Mouse (Mus musculus) thymus, postnatal 36 days (tissue): ENCODE measurements around the gene Ubr3.
"Not testable (repeated sequence)": the region's sequence is repeated elsewhere in the genome, so short reads cannot be mapped to it uniquely, and the experiment has no call there.

Experiments used
- DNase-seq, 2 experiments: peaks; one replicate each; pipeline ENCODE4 v3.0.0; 2022; ENCODE audit warnings: mixed read lengths in 2 of 2

Ubr3 gene

DNA sequence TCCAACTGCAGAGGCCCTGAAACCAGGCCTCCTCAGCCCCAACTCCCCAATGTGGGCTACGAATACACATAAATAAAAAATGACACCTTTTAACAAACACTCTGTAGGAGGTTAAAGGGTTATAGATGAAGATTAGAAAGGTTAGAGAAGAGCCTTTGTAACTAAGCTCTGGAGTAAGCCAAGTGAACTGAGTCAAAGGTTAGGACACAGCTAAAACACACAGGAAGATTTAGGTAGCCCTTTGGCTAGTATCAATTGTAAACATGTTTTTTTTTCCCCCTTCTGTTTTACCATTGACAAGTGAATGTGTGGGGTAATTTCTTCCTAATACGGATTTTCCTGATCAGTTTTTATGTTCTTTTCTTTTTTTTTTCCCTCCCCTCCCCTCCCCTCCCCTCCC lies 15.8 kb downstream of the Ubr3 start:
- DNase-seq, result no peak

DNA sequence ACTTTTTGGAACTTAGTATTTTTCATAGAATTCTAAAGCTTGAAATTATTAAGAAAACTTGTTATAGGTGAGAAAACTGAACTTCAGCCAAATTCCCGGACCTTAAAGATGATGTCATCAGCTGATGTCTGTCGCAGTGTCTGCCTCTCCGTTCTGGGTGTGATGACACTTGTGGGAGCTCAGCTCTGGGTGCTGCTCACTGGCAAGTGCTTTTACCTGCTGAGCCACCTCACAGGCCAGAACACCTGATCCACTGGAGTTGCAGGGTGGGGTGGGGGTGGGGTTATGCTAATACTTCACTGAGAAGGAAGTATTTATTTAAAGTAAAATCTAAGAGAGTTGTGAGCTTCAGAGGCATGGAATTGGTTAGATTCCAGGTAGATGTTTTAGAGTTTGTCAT lies 20.3 kb downstream of the Ubr3 start:
- DNase-seq, result no peak

DNA sequence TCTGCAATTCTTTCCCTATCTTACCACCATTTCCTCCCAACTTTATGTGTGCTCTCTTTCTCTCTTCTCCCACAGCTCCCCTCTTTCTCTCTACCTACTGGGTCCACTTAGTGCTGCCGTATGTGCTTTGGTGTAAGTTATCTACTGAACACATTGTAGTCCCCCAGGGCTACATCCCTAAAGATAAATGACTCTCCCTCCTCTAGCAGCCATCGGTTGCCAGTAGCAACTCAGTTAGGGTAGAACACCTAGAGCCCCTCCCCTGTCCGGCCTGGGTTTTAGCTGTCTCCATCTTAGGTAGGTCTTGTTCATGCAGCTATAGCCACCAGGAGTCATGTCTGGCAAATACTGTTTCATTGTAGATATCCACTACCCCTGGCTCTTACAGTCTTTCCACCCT lies 27.9 kb downstream of the Ubr3 start:
- no peak for DNase-seq

DNA sequence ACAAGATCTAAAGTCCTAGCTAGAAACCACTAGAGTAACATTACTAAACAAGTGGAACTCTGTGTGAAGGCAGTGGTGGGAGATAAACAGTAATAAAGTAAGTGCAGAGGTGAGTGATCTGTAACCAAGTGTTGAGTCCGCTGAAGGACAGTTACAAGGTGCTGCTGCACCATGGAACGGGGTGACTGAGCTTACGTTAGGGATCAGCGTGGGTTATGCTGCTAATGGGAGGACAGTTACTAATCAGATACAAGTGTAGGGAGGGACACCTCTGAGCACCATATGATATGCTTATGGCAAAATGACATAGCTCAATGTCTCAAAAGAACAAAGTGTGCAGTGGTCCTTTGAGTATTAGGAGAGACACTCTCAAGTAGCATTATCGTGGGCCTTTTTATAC lies 39.3 kb downstream of the Ubr3 start:
- no peak for DNase-seq

DNA sequence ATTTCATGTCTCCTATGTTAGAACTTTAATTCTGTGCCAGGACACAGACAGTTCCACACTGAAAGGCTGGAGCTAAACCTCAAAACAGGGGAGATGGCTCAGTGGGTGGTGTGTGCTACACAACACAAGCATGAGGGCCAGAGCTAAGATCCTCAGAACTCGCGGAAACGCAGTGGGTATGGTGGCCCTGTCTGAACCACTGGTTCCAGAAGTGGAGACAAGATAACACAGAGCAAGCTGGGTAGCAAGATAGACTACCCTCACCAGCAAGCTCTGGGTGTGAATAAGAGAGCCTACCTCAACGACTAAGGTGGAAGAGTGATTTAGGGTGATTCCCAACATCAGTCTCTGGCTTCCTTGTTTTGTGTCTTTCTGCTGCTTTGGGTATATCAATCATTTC lies 42.2 kb downstream of the Ubr3 start:
- DNase-seq, result no peak

DNA sequence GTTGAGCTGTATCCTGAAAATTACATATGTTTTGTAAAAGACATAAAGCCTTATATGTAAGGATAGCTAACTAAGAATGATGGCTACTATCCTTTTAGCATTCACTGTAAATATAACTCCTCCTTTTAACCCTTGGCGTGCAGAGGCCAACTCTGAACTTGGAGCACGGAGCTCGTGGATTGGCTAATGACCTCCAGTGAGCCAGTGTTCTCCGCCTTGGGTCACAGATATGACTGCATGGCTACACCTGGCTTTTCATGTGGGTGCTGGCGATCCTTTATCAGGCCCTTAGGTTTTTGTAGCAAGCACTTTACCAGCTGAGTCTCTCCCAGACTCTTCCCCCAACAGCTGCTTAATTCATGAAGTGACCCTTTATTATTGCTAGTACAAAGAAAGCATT lies 42.6 kb downstream of the Ubr3 start:
- no peak for DNase-seq

DNA sequence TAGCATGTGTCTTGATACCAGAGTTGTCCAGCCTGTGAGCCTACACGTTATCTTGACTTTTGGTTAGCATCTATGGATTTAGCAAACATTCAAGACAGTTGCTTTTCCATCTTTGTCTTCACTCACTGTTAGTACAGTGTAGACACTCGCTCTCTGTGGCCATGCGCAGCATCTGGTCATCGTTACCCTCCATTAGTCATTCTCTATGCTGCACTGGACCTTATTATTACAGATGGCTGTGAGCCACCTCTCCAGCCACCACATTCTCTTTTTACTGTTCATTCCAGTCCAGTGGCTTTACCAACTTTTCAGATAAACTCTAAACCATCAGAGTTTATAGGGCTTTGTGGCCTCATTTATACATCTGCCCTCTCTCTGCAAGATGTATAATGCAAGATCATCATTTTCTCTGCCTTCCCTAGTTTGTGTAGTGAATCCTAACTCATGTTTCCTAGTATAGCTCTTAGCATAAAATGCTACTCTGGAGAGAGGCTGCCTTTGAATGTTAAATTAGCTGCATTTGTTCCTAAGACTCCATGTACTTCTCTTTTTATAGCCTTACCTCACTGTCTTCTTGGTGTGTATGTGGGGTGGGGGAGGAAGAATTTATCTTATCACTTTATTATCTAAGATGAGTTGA lies 44.5 kb downstream of the Ubr3 start:
- DNase-seq, result no peak

DNA sequence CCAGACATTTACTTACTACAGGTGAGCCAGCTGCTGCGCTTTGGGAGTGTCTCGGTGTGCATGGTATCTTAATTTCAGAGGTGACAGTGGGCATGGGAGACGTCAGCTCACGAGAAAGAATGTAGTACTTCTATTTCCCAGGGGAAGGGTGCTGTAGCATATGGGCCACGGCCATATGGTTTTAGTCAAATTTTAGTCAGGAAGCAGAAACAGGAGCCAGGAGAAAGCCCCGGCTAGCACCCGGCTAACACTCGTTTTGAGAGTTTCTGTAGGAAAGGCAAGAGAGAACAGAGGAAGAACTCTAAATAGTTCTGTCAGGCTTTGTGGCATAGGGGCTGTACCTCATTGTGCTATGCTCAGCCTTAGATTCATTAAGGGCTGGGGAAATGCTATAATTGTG lies 55.8 kb downstream of the Ubr3 start:
- DNase-seq, result no peak

DNA sequence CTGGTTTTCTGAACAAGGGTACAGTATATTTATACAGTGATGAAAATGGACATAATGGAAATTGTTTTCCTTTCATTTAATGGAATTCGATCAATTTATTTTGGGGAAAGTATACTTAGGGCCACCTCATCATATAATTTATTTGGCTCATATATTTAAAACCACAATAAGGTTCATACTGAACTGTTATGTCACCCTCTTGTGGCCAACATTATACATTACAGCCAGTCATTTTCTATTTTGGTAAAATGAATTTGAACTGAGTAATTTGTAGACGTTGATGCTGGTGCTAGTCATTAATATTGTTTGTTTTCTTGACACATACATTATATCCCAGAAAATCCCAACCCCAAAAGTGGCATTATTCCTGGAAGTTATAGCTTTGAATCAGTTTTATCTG lies 58.6 kb downstream of the Ubr3 start:
- DNase-seq, result no peak

DNA sequence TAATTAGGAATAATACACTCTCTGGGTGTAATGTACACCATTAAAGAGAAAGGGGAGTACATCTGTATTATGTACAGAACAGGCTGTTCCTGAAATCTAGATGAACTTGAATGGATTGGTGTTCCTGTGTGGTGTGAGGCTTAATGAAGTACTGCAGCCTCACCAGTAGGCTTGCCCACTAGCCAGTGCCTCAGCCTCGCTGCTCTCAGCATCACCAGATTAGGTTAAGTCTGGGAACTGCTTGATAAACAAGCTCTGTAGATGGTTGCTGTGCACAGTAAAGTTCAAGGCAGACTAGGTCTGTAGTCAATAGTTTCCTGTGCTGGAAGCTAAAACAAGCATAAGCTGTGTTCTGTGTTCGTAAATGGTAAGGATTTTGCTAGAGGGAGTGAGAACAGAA lies 60.6 kb downstream of the Ubr3 start:
- no peak for DNase-seq

DNA sequence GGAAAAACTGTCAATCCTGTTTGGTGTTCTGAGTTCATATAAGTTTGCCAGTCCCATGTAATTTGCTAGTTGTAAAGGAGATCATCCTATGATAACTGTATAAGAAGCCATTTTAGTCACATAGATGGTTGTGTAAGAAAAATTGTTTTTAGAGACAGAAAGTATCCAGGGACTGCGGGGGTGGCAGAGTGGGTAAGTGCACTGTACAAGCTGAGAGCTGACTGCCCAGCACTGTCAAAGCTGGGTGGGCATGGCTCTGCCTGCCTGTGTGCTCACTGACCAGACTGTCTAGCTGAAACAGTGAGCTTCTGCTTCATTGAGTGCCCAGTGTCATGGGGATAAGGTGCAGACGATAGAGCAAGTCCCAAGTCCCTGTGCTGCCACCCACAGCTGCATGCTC lies 77.8 kb downstream of the Ubr3 start:
- DNase-seq, result no peak

DNA sequence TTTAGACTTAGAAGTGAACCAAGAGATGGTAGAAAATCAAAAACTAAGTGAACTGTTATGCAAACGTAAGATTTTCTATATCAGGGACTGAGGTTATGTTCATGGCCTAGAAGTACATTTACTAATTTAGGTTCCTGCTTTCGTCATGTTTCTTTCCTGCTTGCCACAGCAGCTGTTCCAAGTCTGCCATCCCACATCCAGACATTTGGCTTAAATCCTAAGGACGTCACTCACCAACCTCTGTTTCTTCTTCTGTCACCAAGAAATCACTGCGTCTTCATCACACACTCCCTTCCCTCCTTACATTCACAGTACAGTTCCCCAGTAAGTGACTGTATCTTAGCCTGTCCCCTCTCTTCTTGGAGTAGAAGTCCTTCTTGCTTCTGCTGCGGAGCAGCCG lies 92.2 kb downstream of the Ubr3 start:
- DNase-seq, result no peak

DNA sequence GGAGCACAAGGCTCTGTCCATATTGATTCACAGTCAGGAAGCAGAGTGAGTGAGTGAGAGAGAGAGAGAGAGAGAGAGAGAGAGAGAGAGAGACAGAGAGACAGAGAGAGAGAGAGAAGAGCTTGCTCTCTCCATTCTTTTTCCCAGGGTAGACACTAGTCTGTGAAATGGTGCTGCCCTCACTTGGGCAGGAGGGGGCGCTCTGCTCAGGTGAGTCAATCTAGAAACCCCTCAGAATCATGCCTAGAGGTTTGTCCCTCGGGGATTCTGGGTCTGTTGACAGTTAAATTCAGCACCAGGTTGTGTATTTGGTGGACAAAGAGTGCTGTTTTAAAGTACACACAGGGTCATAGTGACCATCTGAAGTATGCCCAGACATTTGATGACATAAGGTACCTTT lies 93.6 kb downstream of the Ubr3 start:
- DNase-seq, result no peak

DNA sequence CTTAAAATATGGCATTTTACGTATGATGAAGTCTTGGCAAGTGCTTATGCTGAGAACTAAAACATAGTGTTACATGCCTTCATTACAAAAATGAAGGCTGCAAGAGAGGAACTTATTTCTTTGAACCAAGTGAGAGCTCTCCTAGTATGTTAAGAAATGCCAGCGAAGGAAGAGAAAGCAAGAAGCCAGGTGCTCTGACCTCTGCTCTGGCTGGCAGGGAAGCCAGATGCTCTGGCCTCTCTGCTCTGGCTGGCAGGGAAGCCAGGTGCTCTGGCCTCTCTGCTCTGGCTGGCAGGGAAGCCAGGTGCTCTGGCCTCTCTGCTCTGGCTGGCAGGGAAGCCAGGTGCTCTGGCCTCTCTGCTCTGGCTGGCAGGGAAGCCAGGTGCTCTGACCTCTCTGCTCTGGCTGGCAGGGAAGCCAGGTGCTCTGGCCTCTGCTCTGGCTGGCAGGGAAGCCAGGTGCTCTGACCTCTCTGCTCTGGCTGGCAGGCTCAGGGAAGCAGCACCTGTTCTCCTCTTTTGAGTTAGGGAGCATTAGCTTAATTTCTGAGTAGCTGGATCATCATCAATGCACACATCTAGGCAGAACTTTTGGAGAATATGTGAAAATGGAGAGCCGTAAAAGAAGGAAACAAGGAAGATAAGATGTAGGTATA lies 97.2 kb downstream of the Ubr3 start:
- DNase-seq, result not testable (repeated sequence)

DNA sequence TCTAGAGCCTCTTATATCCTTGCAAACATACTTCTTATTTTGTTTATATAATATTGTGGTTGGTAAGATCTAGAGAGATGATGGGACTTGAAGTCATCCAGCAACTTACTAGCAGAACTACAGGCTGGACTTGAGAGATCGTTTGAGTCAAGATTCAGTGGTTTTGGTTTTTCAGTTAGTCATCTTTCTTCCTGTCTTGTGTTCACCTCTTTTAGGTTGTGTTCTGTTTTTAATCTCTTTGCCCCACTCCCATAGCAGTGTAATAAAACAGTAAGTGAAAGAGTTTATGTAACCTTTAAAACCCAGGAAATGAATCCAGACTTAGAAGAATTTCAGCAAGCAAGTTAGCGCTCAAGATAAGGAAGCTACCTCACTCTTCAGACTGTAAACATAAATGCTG lies 97.7 kb downstream of the Ubr3 start:
- no peak for DNase-seq

DNA sequence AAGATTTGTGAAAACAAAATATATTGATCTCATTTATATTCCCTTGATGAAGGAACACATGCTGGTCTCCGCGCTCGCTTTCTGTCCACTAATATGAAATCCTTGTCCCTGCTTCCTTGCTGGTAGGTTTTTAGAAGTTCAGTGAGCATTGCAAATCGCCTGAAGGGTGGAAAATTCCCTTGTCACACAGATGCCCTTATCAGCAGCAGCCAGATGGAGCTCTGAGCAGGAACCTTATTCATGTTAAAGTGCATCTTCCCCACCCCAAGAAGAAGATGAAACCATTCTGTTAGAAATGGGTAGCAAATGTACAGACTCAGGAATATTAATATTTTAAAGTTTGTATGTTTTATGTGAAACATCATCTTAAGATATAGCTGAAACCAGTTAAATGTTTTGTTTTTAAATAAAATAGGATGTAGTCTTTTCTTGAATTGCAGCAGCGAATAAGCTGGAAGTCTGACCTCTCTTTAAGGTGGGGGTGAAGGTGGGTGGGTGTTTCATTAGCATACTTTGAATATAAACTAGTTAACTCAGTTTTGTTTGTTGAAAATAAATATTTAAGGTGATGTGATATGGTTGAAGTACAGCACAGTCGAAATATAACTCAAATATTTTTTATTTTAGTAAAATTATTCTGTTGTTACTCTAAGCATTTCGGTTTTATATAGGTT lies 102.2 kb downstream of the Ubr3 start:
- DNase-seq, result no peak

DNA sequence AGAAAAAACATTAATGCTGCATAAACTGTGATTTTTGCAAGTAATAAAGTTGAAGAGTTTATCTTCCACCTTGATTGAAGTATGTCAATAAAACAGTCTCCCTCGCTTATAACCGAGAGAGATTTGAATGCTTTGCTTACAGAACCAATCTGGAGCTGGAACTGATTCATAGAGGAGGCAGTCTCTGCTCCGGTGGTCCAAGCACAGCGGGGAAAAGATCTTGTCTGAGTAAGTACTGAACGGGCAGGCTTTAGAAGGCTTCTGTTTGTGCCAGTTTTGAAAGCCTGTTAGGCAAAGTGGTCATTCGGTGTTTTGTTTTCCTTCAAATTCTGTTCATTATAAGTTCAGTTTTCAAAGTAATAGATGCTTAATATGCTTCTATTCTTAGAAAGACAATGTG lies 103.3 kb downstream of the Ubr3 start:
- no peak for DNase-seq

DNA sequence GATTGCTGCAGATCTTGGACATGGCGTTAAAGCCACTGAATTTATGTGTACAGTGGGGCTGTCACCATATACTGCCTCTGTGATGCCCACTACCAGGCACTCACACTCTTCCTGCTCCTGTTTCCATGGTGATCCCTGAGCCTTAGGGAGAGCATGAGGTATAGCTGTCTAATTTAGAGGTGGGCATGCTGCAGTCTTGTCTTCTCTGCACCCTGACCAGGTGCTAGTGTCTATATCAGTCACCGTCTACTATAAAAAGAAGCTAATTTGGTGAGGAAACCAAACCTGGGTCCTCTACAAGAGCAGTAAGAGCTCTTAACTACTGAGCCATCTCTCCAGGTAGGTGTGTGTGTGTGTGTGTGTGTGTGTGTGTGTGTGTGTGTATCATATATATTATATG lies 109.4 kb downstream of the Ubr3 start:
- no peak for DNase-seq

DNA sequence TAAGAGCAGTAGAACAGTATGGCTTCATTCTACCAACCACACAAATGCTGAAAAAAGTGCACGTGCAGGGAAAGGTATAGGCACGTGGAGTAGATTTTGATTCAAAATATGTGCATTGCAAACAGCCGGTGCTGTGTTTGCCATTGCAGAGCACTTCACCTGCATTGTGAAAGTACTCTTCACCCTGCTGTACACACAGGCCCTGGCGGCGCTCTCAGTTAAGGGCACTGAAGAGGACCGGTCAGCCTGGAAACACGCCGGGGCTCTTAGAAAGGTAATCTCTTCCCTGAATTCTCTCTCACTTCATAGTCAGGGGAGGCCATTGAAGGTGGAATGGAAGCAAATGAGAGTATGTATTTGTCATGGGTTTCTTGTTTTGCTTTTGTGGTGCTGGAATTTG lies 115.9 kb downstream of the Ubr3 start:
- no peak for DNase-seq

DNA sequence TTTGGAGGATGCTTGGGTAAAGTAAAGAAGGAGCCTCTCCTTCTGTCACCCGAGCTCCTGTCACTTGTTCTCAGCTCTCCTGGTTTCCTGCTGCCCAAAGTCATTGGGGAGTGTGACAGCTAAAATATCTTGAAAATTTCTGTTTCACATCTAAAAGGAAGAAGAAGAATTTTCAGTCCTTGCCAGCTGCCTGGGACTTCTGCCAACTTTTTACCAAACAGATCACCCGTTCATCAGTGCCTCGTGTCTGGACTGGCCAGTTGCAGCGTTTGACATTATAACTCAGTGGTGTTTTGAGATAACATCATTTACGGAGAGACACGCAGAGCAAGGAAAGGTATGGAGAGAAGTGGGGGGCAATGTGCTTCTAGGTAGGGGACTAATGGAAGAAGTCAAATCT lies 121.2 kb downstream of the Ubr3 start:
- no peak for DNase-seq

DNA sequence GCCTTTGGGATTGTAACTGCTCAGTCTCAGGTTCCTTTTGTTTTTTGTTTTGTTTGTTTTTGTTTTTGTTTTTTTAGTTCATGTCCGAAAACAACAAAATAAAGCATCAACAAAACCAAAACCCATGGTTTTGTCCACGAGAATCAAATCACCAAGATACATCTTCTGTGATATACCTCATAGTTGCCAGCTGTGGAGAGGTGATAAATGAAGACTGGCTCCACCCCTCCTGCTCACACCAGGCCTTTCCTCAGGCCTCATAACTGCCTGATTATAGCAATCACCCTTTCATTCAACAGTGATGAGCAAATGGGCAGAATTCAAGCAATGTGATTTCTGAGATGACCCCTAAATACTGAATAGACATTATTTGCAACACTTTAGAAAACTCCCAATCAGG lies 127.4 kb downstream of the Ubr3 start:
- no peak for DNase-seq

DNA sequence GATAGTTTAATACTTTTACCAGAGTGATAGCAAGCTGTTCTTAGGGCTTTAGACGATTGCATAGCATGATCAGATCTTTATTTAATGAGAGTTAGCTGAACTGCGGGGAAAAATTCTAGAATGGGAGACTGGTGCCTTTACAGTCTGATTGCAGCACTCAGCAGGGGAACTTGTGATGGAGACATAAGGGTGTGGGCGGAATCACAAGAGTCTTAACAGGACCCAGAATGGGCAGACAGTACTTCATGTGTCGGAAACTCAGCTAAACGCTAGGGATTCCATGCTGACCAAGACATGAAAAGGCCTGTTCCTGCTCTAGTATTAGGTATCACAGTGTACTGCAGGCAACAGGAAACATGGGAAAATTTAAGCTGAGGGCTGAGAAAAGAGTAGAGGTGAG lies 128.7 kb downstream of the Ubr3 start:
- no peak for DNase-seq

DNA sequence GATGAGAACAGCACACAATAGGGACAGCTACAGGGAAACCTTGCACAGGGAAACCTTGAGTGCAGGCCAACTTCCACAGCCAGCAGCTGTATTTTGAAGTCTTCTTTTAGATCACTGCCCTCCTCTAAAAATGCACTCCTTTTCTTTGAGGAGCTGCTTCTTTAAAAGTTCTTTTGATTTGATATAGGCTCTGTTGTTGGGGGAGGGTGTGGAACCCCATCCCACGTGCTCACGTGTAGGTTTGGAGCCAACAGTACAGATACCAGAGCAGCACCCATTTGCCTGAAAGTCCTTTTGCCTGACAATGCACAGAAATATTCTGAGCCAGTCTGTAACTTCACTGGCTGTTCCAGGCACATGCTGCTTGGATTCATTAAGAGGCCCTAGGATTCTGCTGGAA lies 134.4 kb downstream of the Ubr3 start:
- no peak for DNase-seq

DNA sequence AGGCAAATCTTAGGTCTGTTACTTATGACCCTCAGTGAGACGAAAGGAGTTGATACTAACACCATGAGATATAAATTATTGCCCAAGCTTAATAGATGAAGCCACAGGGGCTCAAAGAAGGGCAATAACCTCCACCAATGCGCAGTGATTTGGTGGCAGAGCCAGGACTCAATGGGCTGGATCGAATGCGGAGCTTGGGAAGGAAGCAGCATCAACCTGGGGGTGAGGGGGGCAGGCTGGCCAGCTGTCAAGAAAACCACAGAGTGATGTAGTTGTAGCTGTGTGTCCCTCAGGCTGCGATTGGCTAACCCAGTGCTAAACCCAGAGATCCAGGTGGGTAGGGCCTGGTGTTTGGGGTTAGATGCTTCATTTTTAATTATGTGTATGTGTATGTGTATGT lies 137.8 kb downstream of the Ubr3 start:
- DNase-seq, result no peak

DNA sequence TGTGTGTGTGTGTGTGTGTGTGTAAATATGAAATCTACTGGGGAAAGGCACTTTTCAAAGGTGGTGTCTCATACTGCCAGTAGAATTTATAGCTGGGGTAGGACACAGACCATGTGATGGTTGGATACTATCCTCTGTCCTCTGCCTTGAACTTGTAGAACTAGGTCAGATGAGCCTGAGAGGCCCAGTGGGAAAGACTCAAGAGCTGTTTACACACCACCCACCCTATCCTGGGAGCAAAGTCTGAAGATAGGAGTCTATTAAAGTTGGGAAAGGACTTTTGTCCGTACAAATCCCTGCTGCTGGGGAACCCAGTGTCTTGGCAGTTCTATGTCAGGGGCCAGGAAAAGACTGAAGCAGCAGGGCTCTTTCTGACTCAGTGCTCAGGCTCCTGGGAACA lies 138.3 kb downstream of the Ubr3 start:
- DNase-seq, result no peak
